In the genomic region with DNA sequence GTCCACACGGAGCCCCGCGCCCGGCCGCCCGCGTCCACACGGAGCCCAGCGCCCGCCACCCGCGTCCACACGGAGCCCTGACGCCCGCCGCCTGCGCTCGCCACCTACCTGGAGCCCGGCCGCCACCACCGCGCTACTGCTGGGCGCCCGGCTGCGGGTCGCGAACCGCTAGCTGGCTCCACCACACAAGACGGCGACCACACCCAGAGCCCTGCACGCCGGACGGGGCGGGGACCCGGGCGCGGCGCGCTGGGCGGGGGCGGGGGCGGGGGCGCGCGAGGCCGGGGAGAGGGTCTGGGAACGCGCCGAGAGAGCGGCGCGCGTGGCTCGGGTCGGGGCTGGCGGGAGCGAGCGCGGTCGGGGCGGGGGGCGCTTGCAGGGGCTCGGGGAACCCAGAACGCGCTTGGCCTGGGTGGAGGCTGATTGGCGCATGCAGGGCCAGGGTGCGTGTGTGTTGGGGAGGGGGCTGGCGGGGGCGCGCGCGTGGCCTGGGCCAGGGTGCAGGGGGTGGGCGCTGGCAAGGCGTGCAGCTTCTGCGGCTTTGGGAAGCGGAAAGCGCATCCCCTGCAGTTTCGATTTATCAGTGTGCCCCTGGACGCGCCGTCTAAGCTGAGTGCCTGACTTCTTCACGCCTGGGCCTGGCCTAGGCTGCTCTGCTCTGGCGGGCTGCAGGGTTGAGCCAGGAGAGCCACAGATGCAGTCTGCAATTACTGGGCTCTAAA, we compare ENCODE assay signal across 8 mouse cellular contexts. TPM values are rescaled to one million over a fixed set of nuclear protein-coding genes. Genes with fewer than 3 reads are reported as not detected.
DNase-seq lines count a peak whose midpoint lies in the region; ATAC-seq and TF ChIP-seq lines count a peak whose summit lies in the region.

TSS of gene Gnb4 (minus strand) at position 255 of the 722 bp plus-strand sequence.

- TF ChIP-seq POLR2A in bone marrow macrophage, adult 2 months (IDR thresholded peaks at IDR 0.05; ENCODE audit: borderline replicate concordance, low read depth, low read length), result no peak

- peak; percentile 55 for DNase-seq in NIH3T3 (ENCODE audit: low read depth)
- peak; percentile 29 to 30 for DNase-seq in frontal cortex, postnatal 14 days (ENCODE audit: low spot score in 2 of 2)
- peak in 1 of 2 experiments; percentile 45 for DNase-seq in left cerebral cortex, postnatal 25 days (ENCODE audit: low spot score in 2 of 2)
- peak; percentile 25 to 48 for DNase-seq in spleen, adult 18-20 months
- DNase-seq in cerebellum, adult 9-11 months, result no peak

- peaks cover 3% of the 10 kb centered on the region; the same call in 1 of the 2 replicates for H3K4me1 ChIP-seq in bone marrow macrophage, adult 2 months (ENCODE audit: control insufficient read depth, insufficient read depth, low read length)
- peaks cover 9% of the 10 kb centered on the region for H3K4me1 ChIP-seq in hindbrain, embryonic 16.5 days (ENCODE audit: control insufficient read depth, insufficient read depth, low read depth, low read length)

- no peaks in the 10 kb centered on the region for H3K36me3 ChIP-seq in hindbrain, embryonic 16.5 days (ENCODE audit: control insufficient read depth, insufficient read depth, low read length)

- H3K4me2 ChIP-seq in hindbrain, embryonic 16.5 days (ENCODE audit: low read length), result peak within 1 kb of the TSS; percentile 60

- H3K9ac ChIP-seq in hindbrain, embryonic 16.5 days (ENCODE audit: low read depth, low read length), result peak within 1 kb of the TSS; percentile 85

- no peaks in the 10 kb centered on the region for H3K9me3 ChIP-seq in hindbrain, embryonic 16.5 days (ENCODE audit: control insufficient read depth, low read length)

- H3K27me3 ChIP-seq in hindbrain, embryonic 16.5 days (replicated peaks; ENCODE audit: control insufficient read depth, insufficient read depth, low read length), result no peaks in the 10 kb centered on the region

- ATAC-seq in hindbrain, embryonic 16.5 days, result peak; percentile 94
- peak; percentile 64 for ATAC-seq in megakaryocyte progenitor cell, adult 5-6 weeks (replicated peaks; ENCODE audit: poor library complexity)

- WGBS in hindbrain, embryonic 16.5 days, result under 1% methylated on average over 41 of the region's 83 CpGs

- intact Hi-C loops in left cerebral cortex, postnatal 25 days (cut with DNase I), result no loop called here

- TF ChIP-seq CTCF in bone marrow macrophage, adult 2 months (IDR thresholded peaks at IDR 0.05; ENCODE audit: low read depth, low read length), result no peak

- no peak within 1 kb of the TSS for H3K27ac ChIP-seq in bone marrow macrophage, adult 2 months (ENCODE audit: insufficient read depth, low read depth, low read length)
- H3K27ac ChIP-seq in hindbrain, embryonic 16.5 days (ENCODE audit: low read depth, low read length), result peak within 1 kb of the TSS; percentile 78

- peak within 1 kb of the TSS; percentile 69 for H3K4me3 ChIP-seq in bone marrow macrophage, adult 2 months (ENCODE audit: insufficient read depth, low read length)
- H3K4me3 ChIP-seq in hindbrain, embryonic 16.5 days (ENCODE audit: low read length), result peak within 1 kb of the TSS; percentile 75

RNA-seq across cellular contexts. Expression of gene Gnb4, which starts in this region (rescaled TPM):
- 7.6 and 9.4 TPM in 2 replicates for polyA plus RNA-seq in bone marrow macrophage, adult 2 months (2012; ENCODE audit: insufficient read depth, insufficient read length, missing spikeins)
- polyA plus RNA-seq in hindbrain, embryonic 16.5 days (2015; fragmentation: Nextera tagmentation; extraction: Ambion mirVana), result 114 and 118 TPM in 2 replicates
- 10 to 100 TPM; 44.5 to 47.1 TPM for total RNA-seq in left cerebral cortex, postnatal 25 days (2021)
- 2.1 and 8.3 TPM in 2 replicates for total RNA-seq in megakaryocyte progenitor cell, adult 5-6 weeks (2015)
- 3.0 and 13.7 TPM in 2 replicates for total RNA-seq in megakaryocyte progenitor cell, adult 5-6 weeks (2017)

Comparison
In these comparisons a context has a peak if more than half of its experiments do, and no peak if none do; other contexts are left out.
1. RNA of gene Gnb4 (polyA plus RNA-seq): 114 to 118 TPM in hindbrain, embryonic 16.5 days; 7.6 to 9.4 TPM in bone marrow macrophage, adult 2 months; every median in the first group is over 10 times any median in the second.